Mouse (Mus musculus) cortical plate, adult 2 months (tissue): Measurements from ENCODE around the gene Socs3.

ENCODE experiments used
- CTCF ChIP-seq: fragments of 200-500 bp; IDR thresholded peaks from 2 replicates; pipeline ENCODE4 v1.5.1; 2011; ENCODE audit warnings: mild to moderate bottlenecking, control low read depth, low read length; ENCODE audit not compliant: insufficient read depth; ENCODE audit errors: extremely low read depth
- POLR2A ChIP-seq: fragments of 200-500 bp; IDR thresholded peaks from 2 replicates; pipeline ENCODE4 v1.6.1; 2011; ENCODE audit warnings: mild to moderate bottlenecking, low read length, control low read depth; ENCODE audit not compliant: insufficient read depth; ENCODE audit errors: extremely low read depth

DNA sequence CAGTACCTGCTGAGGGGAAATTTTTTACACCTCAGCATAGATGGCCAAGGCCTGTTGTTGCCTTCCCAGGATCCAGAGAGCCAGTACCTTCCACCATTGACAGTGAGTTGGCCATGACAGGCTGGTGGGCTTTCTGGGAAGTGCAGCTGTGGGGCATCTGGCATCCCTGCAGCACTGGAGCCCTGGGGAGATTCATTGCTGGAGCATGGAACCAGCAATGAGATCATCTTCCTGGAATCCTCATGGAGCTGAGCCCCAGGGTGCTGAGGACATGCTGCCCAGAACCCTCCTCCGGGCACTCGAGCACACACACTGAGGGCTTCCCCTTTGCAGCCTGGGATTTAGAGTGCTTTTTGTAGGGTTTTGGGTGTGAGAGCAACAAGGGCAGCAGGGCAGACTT lies 25.4 kb upstream of the Socs3 start:
- no peak for TF ChIP-seq CTCF
- TF ChIP-seq POLR2A = no peak
